ENCODE assay signal across 26 mouse cellular contexts in genomic region chr5:25154823-25155222, GRCm38 (mm10). TPM values are rescaled to one million over a fixed set of nuclear protein-coding genes. Genes with fewer than 3 reads are reported as not detected.
DNase-seq lines count a peak whose midpoint lies in the region; ATAC-seq lines count a peak whose summit lies in the region.
"Had no signal": no experiment of that assay in that cellular context is flagged by ENCODE, and none has a peak within 500 bp of the region (broad histone marks: within the 10 kb centered on the region; RNA-seq: fewer than 3 reads in every experiment).

No protein-coding gene starts in this region.

- no peak for DNase-seq in forebrain, embryonic 10.5 days (ENCODE audit: extremely low spot score, low spot score)
- no peak for DNase-seq in limb, embryonic 10.5 days (ENCODE audit: low spot score)
- peak; percentile 61 for DNase-seq in ES-CJ7 (ENCODE audit: low read depth, low spot score)
- no peak for DNase-seq in urinary bladder, adult 2 months (ENCODE audit: low spot score)
- DNase-seq: adrenal gland, adult 2 months; adrenal gland, postnatal 14 days; cerebellum, adult 11 months; cerebellum, adult 2 months; cerebellum, adult 9-11 months; cerebellum, postnatal 25 days; gastrocnemius, postnatal 14 days; heart, postnatal 4 days had no signal

- no peaks in the 10 kb centered on the region for H3K27me3 ChIP-seq in forebrain, embryonic 10.5 days (ENCODE audit: poor library complexity, severe bottlenecking)
- H3K27me3 ChIP-seq in forebrain, embryonic 15.5 days, result no peaks in the 10 kb centered on the region
- no peaks in the 10 kb centered on the region for H3K27me3 ChIP-seq in limb, embryonic 12.5 days
- no peaks in the 10 kb centered on the region for H3K27me3 ChIP-seq in limb, embryonic 10.5 days (ENCODE audit: low read depth, poor library complexity, severe bottlenecking)
- H3K27me3 ChIP-seq: embryonic facial prominence, embryonic 12.5 days; embryonic facial prominence, embryonic 15.5 days; forebrain, embryonic 12.5 days; heart, embryonic 13.5 days had no signal

- WGBS in forebrain, embryonic 10.5 days, result 92% methylated on average over 4 of the region's 4 CpGs
- WGBS in forebrain, embryonic 15.5 days, result 74% methylated on average over 4 of the region's 4 CpGs
- WGBS in limb, embryonic 12.5 days, result 88% methylated on average over 4 of the region's 4 CpGs
- 93% methylated on average over 4 of the region's 4 CpGs for WGBS in limb, embryonic 10.5 days

- H3K9ac ChIP-seq in forebrain, embryonic 15.5 days (replicated peaks), result no peak overlapping the region
- H3K9ac ChIP-seq in limb, embryonic 12.5 days (replicated peaks), result no peak overlapping the region
- H3K9ac ChIP-seq: embryonic facial prominence, embryonic 12.5 days; embryonic facial prominence, embryonic 15.5 days; forebrain, embryonic 12.5 days; heart, embryonic 13.5 days; hindbrain, embryonic 14.5 days had no signal

- H3K4me3 ChIP-seq in forebrain, embryonic 10.5 days, result no peak overlapping the region
- H3K4me3 ChIP-seq in forebrain, embryonic 15.5 days, result no peak overlapping the region
- H3K4me3 ChIP-seq in limb, embryonic 12.5 days (replicated peaks), result no peak overlapping the region
- no peak overlapping the region for H3K4me3 ChIP-seq in limb, embryonic 10.5 days
- H3K4me3 ChIP-seq: embryonic facial prominence, embryonic 12.5 days; embryonic facial prominence, embryonic 15.5 days; forebrain, embryonic 12.5 days; heart, embryonic 13.5 days had no signal

- H3K4me1 ChIP-seq in forebrain, embryonic 10.5 days, result peaks cover 17% of the 10 kb centered on the region
- no peaks in the 10 kb centered on the region for H3K4me1 ChIP-seq in forebrain, embryonic 15.5 days
- no peaks in the 10 kb centered on the region for H3K4me1 ChIP-seq in limb, embryonic 12.5 days (replicated peaks)
- no peaks in the 10 kb centered on the region for H3K4me1 ChIP-seq in limb, embryonic 10.5 days
- H3K4me1 ChIP-seq: embryonic facial prominence, embryonic 12.5 days; embryonic facial prominence, embryonic 15.5 days had no signal

- no peak overlapping the region for H3K4me2 ChIP-seq in forebrain, embryonic 15.5 days (replicated peaks)
- no peak overlapping the region for H3K4me2 ChIP-seq in limb, embryonic 12.5 days
- H3K4me2 ChIP-seq: embryonic facial prominence, embryonic 12.5 days; embryonic facial prominence, embryonic 15.5 days; forebrain, embryonic 12.5 days; heart, embryonic 13.5 days; hindbrain, embryonic 14.5 days had no signal

- H3K27ac ChIP-seq in forebrain, embryonic 10.5 days, result peak overlapping the region; percentile 20; the same call in 1 of the 2 replicates
- H3K27ac ChIP-seq in forebrain, embryonic 15.5 days (replicated peaks), result no peak overlapping the region
- H3K27ac ChIP-seq in limb, embryonic 12.5 days, result peak overlapping the region; percentile 3; the same call in 1 of the 2 replicates
- no peak overlapping the region for H3K27ac ChIP-seq in limb, embryonic 10.5 days
- H3K27ac ChIP-seq: embryonic facial prominence, embryonic 12.5 days; embryonic facial prominence, embryonic 15.5 days; forebrain, embryonic 12.5 days; heart, embryonic 13.5 days; hindbrain, embryonic 14.5 days; hindbrain, postnatal 0 days had no signal

- ATAC-seq in forebrain, embryonic 15.5 days (replicated peaks), result no peak
- ATAC-seq in limb, embryonic 12.5 days (ENCODE audit: insufficient number of reproducible peaks, insufficient read depth, low FRiP score, low TSS enrichment, low read depth), result no peak
- ATAC-seq: forebrain, embryonic 16.5 days; hindbrain, postnatal 0 days; inflammation-experienced regulatory T-cells, adult 6 months; Patski had no signal

- H3K36me3 ChIP-seq in forebrain, embryonic 10.5 days (replicated peaks), result no peaks in the 10 kb centered on the region
- no peaks in the 10 kb centered on the region for H3K36me3 ChIP-seq in forebrain, embryonic 15.5 days
- no peaks in the 10 kb centered on the region for H3K36me3 ChIP-seq in limb, embryonic 12.5 days
- no peaks in the 10 kb centered on the region for H3K36me3 ChIP-seq in limb, embryonic 10.5 days
- H3K36me3 ChIP-seq: embryonic facial prominence, embryonic 12.5 days; embryonic facial prominence, embryonic 15.5 days; forebrain, embryonic 12.5 days; G1E; heart, embryonic 13.5 days had no signal

- no peaks in the 10 kb centered on the region for H3K9me3 ChIP-seq in forebrain, embryonic 10.5 days
- no peaks in the 10 kb centered on the region for H3K9me3 ChIP-seq in forebrain, embryonic 15.5 days
- no peaks in the 10 kb centered on the region for H3K9me3 ChIP-seq in limb, embryonic 12.5 days
- H3K9me3 ChIP-seq in limb, embryonic 10.5 days (replicated peaks), result no peaks in the 10 kb centered on the region
- H3K9me3 ChIP-seq: embryonic facial prominence, embryonic 12.5 days; embryonic facial prominence, embryonic 15.5 days; forebrain, embryonic 12.5 days; G1E; heart, embryonic 13.5 days had no signal

RNA-seq across cellular contexts. Expression of gene Galntl5, which starts 26.4 kb away (rescaled TPM):
- not detected in 2 replicates for polyA plus RNA-seq in forebrain, embryonic 10.5 days (2016; fragmentation: Nextera tagmentation; extraction: Ambion mirVana)
- polyA plus RNA-seq in forebrain, embryonic 15.5 days (2015; fragmentation: Nextera tagmentation; extraction: Ambion mirVana), result not detected in 2 replicates
- not detected in 2 replicates for polyA plus RNA-seq in limb, embryonic 12.5 days (2016; fragmentation: Nextera tagmentation; extraction: Ambion mirVana)
- not detected in 2 replicates for polyA plus RNA-seq in limb, embryonic 10.5 days (2016; fragmentation: Nextera tagmentation; extraction: Ambion mirVana)
- polyA plus RNA-seq in urinary bladder, adult 2 months (2012; rRNA removed), result not detected in 2 replicates
- polyA plus RNA-seq: adrenal gland, adult 2 months; cerebellum, adult 2 months; embryonic facial prominence, embryonic 12.5 days; embryonic facial prominence, embryonic 15.5 days; forebrain, embryonic 12.5 days; forebrain, embryonic 16.5 days; G1E; heart, embryonic 13.5 days; heart, embryonic 16.5 days; hindbrain, embryonic 11.5 days; hindbrain, embryonic 14.5 days; hindbrain, postnatal 0 days; inflammation-experienced regulatory T-cells, adult 6 months; Patski had no signal

RNA-seq across cellular contexts. Expression of gene Prkag2, which starts 54.4 kb away (rescaled TPM):
- polyA plus RNA-seq in forebrain, embryonic 10.5 days (2016; fragmentation: Nextera tagmentation; extraction: Ambion mirVana), result 45.0 and 48.4 TPM in 2 replicates
- polyA plus RNA-seq in forebrain, embryonic 15.5 days (2015; fragmentation: Nextera tagmentation; extraction: Ambion mirVana), result 90.1 and 93.3 TPM in 2 replicates
- polyA plus RNA-seq in limb, embryonic 12.5 days (2016; fragmentation: Nextera tagmentation; extraction: Ambion mirVana), result 24.1 and 24.5 TPM in 2 replicates
- polyA plus RNA-seq in limb, embryonic 10.5 days (2016; fragmentation: Nextera tagmentation; extraction: Ambion mirVana), result 33.3 and 35.1 TPM in 2 replicates
- 142 and 145 TPM in 2 replicates for polyA plus RNA-seq in urinary bladder, adult 2 months (2012; rRNA removed)
- polyA plus RNA-seq: G1E had no signal

Comparison
In these comparisons a context has a peak if more than half of its experiments do, and no peak if none do; other contexts are left out.
1. H3K27ac ChIP-seq: peak in forebrain, embryonic 10.5 days (single experiment) and limb, embryonic 12.5 days (single experiment); none in forebrain, embryonic 15.5 days (single experiment) and limb, embryonic 10.5 days (single experiment).